Mouse (Mus musculus) liver, embryonic 11.5 days (tissue): ENCODE results near the gene Krt6a. TPM values are rescaled to one million over a fixed set of nuclear protein-coding genes. Genes with fewer than 3 reads are reported as not detected.

Source experiments
- ATAC-seq: fragments of 200-750 bp; cut with Nextera tagmentation; replicated peaks from 2 replicates; pipeline ENCODE4 v1.8.0; 2017; ENCODE audit warnings: moderate number of reproducible peaks, mild to moderate bottlenecking, moderate TSS enrichment, moderate library complexity; ENCODE audit not compliant: low FRiP score
- DNase-seq: peaks from one replicate; pipeline ENCODE4 v3.0.0-alpha.2; 2017; ENCODE audit warnings: low spot score
- H3K27ac ChIP-seq: fragments of 300-500 bp; sonication (generic); 2 replicates; pipeline ENCODE4 v1.5.1; 2014; ENCODE audit warnings: mild to moderate bottlenecking, low read depth, low read length, control low read depth
- H3K27me3 ChIP-seq: fragments of 300-500 bp; sonication (generic); replicated peaks from 2 replicates; pipeline ENCODE4 v1.6.1; 2014; ENCODE audit warnings: low read length, mixed read lengths; ENCODE audit not compliant: control insufficient read depth, insufficient read depth
- H3K36me3 ChIP-seq: fragments of 300-500 bp; sonication (generic); 2 replicates; pipeline ENCODE4 v1.6.1; 2014; ENCODE audit warnings: mild to moderate bottlenecking, low read length, moderate library complexity, mixed read lengths; ENCODE audit not compliant: control insufficient read depth, insufficient read depth
- H3K4me1 ChIP-seq: fragments of 300-500 bp; sonication (generic); replicated peaks from 2 replicates; pipeline ENCODE4 v1.6.1; 2014; ENCODE audit warnings: low read length, mixed read lengths; ENCODE audit not compliant: control insufficient read depth, insufficient read depth
- H3K4me2 ChIP-seq: fragments of 300-500 bp; sonication (generic); 2 replicates; pipeline ENCODE4 v1.6.1; 2014; ENCODE audit warnings: mild to moderate bottlenecking, control low read depth, moderate library complexity
- H3K4me3 ChIP-seq: fragments of 300-500 bp; sonication (generic); 2 replicates; pipeline ENCODE4 v1.5.1; 2014; ENCODE audit warnings: low read depth, low read length, control low read depth
- H3K9ac ChIP-seq: fragments of 300-500 bp; sonication (generic); 2 replicates; pipeline ENCODE4 v1.6.1; 2014; ENCODE audit warnings: low read depth, low read length, control low read depth
- H3K9me3 ChIP-seq: fragments of 300-500 bp; sonication (generic); 2 replicates; pipeline ENCODE4 v1.6.1; 2016; ENCODE audit warnings: low read length, inconsistent platforms, mixed read lengths; ENCODE audit not compliant: control insufficient read depth
- WGBS: fragments of 180-500 bp; shearing (Covaris S2); extraction: QIAGEN DNeasy Blood & Tissue Kit; methylation state at CpG from one replicate; pipeline ENCODE4 v1.1.7; 2014; 5-methylcytosine and 5-hydroxymethylcytosine counted together
- polyA plus RNA-seq: library from polyadenylated mRNA; unstranded; fragments of >200 nt; fragmentation: Nextera tagmentation; extraction: Ambion mirVana; gene quantifications from 2 replicates; pipeline ENCODE4 v1.2.1, GENCODE M21; 2014

Gene Krt6a
- not detected in 2 replicates for polyA plus RNA-seq

DNA sequence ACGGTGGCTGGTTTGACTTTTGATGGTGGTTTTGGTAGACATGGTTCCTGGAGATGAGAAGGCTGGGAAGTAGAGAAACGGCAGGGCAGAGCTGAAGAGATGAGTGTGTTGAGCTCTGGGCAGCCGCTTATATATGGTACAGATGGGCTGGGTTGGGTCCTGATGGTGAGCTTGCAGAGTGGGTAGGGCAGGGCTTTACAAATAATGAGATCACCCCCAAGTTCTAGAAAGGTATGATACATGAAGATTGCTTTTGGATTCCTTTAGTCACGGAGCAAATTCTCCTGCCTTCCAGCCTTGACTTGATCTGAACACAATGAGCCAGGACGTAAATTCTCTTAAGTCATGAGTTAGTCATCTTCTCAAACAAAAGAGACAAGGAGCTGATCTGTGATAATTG is at the start of gene Krt6a:
Gene Krt6a (minus strand): TSS at position 101 of the 400 bp plus-strand sequence.
- H3K4me2 ChIP-seq, result no peak within 1 kb of the TSS
- ATAC-seq (no peak), DNase-seq (no peak)
- WGBS, result 83% methylated on average over 5 of the region's 5 CpGs
- H3K4me3 ChIP-seq, result no peak within 1 kb of the TSS
- no peak within 1 kb of the TSS for H3K9ac ChIP-seq
- H3K36me3 ChIP-seq, result no peaks in the 10 kb centered on the region
- no peak within 1 kb of the TSS for H3K27ac ChIP-seq
- H3K9me3 ChIP-seq, result no peaks in the 10 kb centered on the region
- H3K4me1 ChIP-seq, result no peaks in the 10 kb centered on the region
- H3K27me3 ChIP-seq, result no peaks in the 10 kb centered on the region

DNA sequence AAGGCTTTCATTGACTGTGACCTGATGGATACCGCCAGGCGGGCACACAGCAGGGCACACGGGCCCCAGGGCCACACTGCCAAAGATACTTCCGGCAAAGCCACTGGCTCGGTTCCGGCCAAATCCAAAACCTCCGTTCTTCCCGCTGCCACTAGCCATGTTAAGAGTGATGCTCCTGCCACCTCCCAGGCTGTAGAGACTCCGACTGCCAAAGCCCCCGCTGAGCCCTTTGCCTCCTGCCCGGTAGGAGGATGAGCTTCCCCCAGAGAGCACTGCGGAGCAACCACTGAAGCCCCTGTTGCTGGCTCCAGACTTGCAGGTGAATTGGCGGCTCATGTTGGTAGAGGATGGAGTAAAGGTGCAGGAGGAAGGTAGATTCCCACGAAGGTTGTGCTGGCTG is 48.6 kb upstream of the Krt6a start, which contains the start of gene Krt71:
Gene Krt71 (minus strand): TSS at position 399 of the 400 bp plus-strand sequence.
- no peak within 1 kb of the TSS for H3K4me3 ChIP-seq
- DNase-seq (no peak), ATAC-seq (no peak)
- no peaks in the 10 kb centered on the region for H3K9me3 ChIP-seq
- H3K27ac ChIP-seq, result no peak within 1 kb of the TSS
- no peaks in the 10 kb centered on the region for H3K36me3 ChIP-seq
- no peaks in the 10 kb centered on the region for H3K27me3 ChIP-seq
- 53% methylated on average over 14 of the region's 14 CpGs for WGBS
- no peaks in the 10 kb centered on the region for H3K4me1 ChIP-seq
- H3K9ac ChIP-seq, result no peak within 1 kb of the TSS
- no peak within 1 kb of the TSS for H3K4me2 ChIP-seq

DNA sequence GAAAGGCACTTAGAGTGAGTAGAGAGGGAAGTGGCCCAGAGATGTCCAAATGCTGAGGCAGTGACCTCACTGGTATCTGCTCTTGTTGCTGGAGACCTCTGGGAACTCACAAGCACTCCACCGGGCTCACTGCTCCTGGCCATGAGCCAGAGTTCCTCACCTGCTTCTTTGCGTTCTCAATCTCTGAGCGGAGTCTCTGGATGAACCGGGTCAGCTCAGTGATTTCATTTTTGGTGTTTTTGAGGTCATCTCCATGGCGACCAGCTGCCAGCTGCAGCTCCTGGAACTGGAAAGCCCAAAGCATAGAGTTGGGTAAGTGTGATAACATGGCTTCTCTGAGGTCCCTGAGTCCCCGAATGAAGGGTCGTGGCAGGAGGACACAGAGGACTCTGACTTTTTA is 43.7 kb upstream of the Krt6a start:
- DNase-seq, result no peak
- Histone ChIP-seq H3K9ac (no peak overlapping the region), H3K4me2 (no peak overlapping the region), H3K4me1 (no peaks in the 10 kb centered on the region), H3K4me3 (no peak overlapping the region), H3K27me3 (no peaks in the 10 kb centered on the region), H3K27ac (no peak overlapping the region), H3K36me3 (no peaks in the 10 kb centered on the region), H3K9me3 (no peaks in the 10 kb centered on the region)
- ATAC-seq, result no peak
- 78% methylated on average over 7 of the region's 7 CpGs for WGBS

DNA sequence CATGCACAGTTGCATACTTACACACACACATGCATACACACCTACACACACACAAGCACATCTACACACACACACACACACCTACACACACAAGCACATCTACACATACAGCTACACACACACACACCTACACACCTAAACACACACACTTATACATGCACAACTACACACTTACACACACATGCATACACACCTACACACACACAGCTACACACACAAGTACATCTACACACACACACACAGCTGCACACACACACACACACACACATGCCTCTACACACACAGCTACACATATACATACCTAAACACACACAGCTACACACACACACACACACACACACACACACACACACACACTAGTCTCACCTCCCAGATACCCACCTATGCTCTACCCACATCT is 36.5 kb upstream of the Krt6a start:
- H3K9ac ChIP-seq, result no peak overlapping the region
- ATAC-seq (no peak), DNase-seq (no peak)
- no peaks in the 10 kb centered on the region for H3K4me1 ChIP-seq
- no peaks in the 10 kb centered on the region for H3K9me3 ChIP-seq
- H3K4me2 ChIP-seq, result no peak overlapping the region
- H3K4me3 ChIP-seq, result no peak overlapping the region
- H3K27me3 ChIP-seq, result no peaks in the 10 kb centered on the region
- H3K27ac ChIP-seq, result no peak overlapping the region
- no peaks in the 10 kb centered on the region for H3K36me3 ChIP-seq

DNA sequence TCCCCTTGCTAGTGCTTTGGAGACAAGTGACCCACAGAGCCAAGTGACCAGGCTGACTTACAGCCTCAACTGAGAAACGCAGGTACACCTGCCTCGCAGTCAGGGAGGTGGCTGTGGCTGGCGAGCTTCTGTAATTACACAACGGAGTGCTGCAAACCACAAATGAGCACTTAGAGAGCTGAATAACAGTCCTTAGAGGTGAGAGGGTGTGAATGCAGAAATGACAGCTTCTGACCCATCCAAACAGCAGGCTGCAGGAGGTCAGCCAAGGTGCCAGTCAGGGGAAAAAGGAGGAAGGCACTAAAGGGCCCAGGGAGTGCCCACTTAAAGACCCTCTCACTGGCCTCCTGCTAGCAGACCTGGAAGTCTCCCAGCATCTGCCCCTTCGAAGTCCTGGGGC is 30.6 kb upstream of the Krt6a start:
- no peaks in the 10 kb centered on the region for H3K36me3 ChIP-seq
- ATAC-seq (no peak), DNase-seq (no peak)
- WGBS, result 46% methylated on average over 5 of the region's 5 CpGs
- no peaks in the 10 kb centered on the region for H3K9me3 ChIP-seq
- no peak overlapping the region for H3K27ac ChIP-seq
- no peak overlapping the region for H3K4me2 ChIP-seq
- no peaks in the 10 kb centered on the region for H3K27me3 ChIP-seq
- no peak overlapping the region for H3K9ac ChIP-seq
- no peaks in the 10 kb centered on the region for H3K4me1 ChIP-seq
- H3K4me3 ChIP-seq, result no peak overlapping the region

DNA sequence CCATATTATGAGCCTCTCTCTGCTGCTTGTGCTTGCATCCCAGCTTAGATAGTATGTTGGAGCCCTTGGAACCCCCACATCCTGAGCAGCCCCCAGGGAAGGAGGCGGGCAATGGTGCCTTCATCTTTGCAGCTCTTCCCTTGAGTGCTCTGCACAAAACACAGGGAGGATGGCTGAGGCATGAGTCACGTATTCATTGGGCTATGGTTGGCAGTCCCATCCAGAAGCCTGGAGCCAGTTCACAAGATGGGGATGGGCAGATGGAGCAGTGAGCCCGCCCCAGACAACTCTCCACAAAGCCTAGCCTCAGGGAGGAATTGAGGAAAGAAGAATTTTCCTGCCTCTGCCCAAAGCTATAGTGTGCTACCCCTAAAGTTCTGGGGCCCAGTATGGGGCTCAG is 21.7 kb upstream of the Krt6a start:
- ATAC-seq, result no peak
- Histone ChIP-seq H3K4me1 (no peaks in the 10 kb centered on the region), H3K9me3 (no peaks in the 10 kb centered on the region), H3K36me3 (no peaks in the 10 kb centered on the region), H3K4me3 (no peak overlapping the region), H3K27ac (no peak overlapping the region), H3K9ac (no peak overlapping the region), H3K27me3 (no peaks in the 10 kb centered on the region), H3K4me2 (no peak overlapping the region)
- DNase-seq, result no peak
- WGBS, result 76% methylated on average over 3 of the region's 3 CpGs

DNA sequence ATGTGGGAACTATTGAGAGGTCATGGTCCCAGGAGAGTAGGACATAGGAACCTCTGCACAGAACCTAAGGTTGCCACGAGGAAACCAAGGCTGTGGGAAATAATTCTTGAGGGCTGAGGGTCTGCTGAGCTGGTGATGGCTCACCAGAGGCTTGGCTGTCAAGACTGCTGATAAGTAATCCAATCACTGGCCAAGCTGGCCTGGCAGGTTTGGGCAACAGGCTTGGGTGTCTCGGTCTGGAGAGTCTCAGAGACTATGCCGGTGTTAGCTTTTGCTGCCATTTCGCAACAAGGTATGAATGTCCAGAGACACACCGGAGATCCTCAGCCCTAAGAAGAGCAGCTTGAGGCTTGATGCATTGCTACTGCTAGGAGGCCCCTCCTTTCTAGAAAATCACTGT is 20.2 kb upstream of the Krt6a start:
- H3K4me2 ChIP-seq, result no peak overlapping the region
- no peak overlapping the region for H3K4me3 ChIP-seq
- H3K4me1 ChIP-seq, result no peaks in the 10 kb centered on the region
- WGBS, result 73% methylated on average over 5 of the region's 5 CpGs
- H3K9me3 ChIP-seq, result no peaks in the 10 kb centered on the region
- ATAC-seq, result no peak
- H3K36me3 ChIP-seq, result no peaks in the 10 kb centered on the region
- no peak overlapping the region for H3K27ac ChIP-seq
- no peak overlapping the region for H3K9ac ChIP-seq
- DNase-seq, result no peak
- no peaks in the 10 kb centered on the region for H3K27me3 ChIP-seq

- H3K27me3 ChIP-seq, result no peaks in the 10 kb centered on the region
- H3K4me1 ChIP-seq, result no peaks in the 10 kb centered on the region
- WGBS, result 72% methylated on average over 8 of the region's 8 CpGs
- H3K9ac ChIP-seq, result no peak overlapping the region
- H3K36me3 ChIP-seq, result no peaks in the 10 kb centered on the region
- H3K4me2 ChIP-seq, result no peak overlapping the region
- no peak overlapping the region for H3K4me3 ChIP-seq
- ATAC-seq (no peak), DNase-seq (no peak)
- H3K27ac ChIP-seq, result no peak overlapping the region
- no peaks in the 10 kb centered on the region for H3K9me3 ChIP-seq
Measured at GRCm38 (mm10) chr15:101713731-101714130, 19.6 kb upstream of the Krt6a start.

- Histone ChIP-seq H3K36me3 (no peaks in the 10 kb centered on the region), H3K27me3 (no peaks in the 10 kb centered on the region), H3K4me2 (no peak within 1 kb of the TSS), H3K9me3 (no peaks in the 10 kb centered on the region), H3K4me3 (no peak within 1 kb of the TSS), H3K27ac (no peak within 1 kb of the TSS), H3K9ac (no peak within 1 kb of the TSS), H3K4me1 (no peaks in the 10 kb centered on the region)
- ATAC-seq (no peak), DNase-seq (no peak)
- 69% methylated on average over 13 of the region's 13 CpGs for WGBS
Measured at GRCm38 (mm10) chr15:101712720-101713119, 18.6 kb upstream of the Krt6a start, which contains the start of gene Krt5. Gene Krt5, minus strand, starts transcription at chr15:101712898.
